Mouse (Mus musculus): ENCODE data around the gene Enpp1. TPM values are rescaled to one million over a fixed set of nuclear protein-coding genes. Genes with fewer than 3 reads are reported as not detected.

The Enpp1 gene
- total and polyA plus RNA-seq, 3 experiments, result 0.12 to 0.15 TPM; not detected in 1

- H3K9me3 ChIP-seq (replicated peaks; ENCODE audit: insufficient read depth, low read length), result no peaks in the 10 kb centered on the region
- H3K36me3 ChIP-seq (ENCODE audit: control insufficient read depth in 1 of 2, insufficient read depth in 2 of 2, low read length in 2 of 2), result no peaks in the 10 kb centered on the region
- H3K27me3 ChIP-seq (ENCODE audit: control insufficient read depth in 1 of 2, insufficient read depth in 2 of 2, low read length in 2 of 2), result no peaks in the 10 kb centered on the region; a peak in 2 of 4 replicates
- no peak overlapping the region for H3K27ac ChIP-seq (ENCODE audit: control insufficient read depth, low read depth, low read length)
- TF ChIP-seq MAZ (IDR thresholded peaks at IDR 0.05; ENCODE audit: low read depth, low read length) (no peak), MAFK (IDR thresholded peaks at IDR 0.05; ENCODE audit: borderline replicate concordance, low read depth, low read length) (no peak), TCF12 (IDR thresholded peaks at IDR 0.05; ENCODE audit: low read depth, low read length) (no peak), ELF1 (IDR thresholded peaks at IDR 0.05; ENCODE audit: low read depth, low read length) (no peak), GABPA (IDR thresholded peaks at IDR 0.05; ENCODE audit: low read depth, low read length) (no peak), HCFC1 (IDR thresholded peaks at IDR 0.05; ENCODE audit: low read depth, low read length) (no peak), JUND (IDR thresholded peaks at IDR 0.05; ENCODE audit: low read depth, low read length) (no peak), CTCF (IDR thresholded peaks at IDR 0.05 in 2 of 3, conservative IDR thresholded peaks at IDR 0.05 in 1 of 3; ENCODE audit: control insufficient read depth in 1 of 3, insufficient read depth in 1 of 3, low read depth in 2 of 3, low read length in 3 of 3, poor library complexity in 1 of 3, severe bottlenecking in 1 of 3) (no peak), MYC (IDR thresholded peaks at IDR 0.05; ENCODE audit: low read depth, low read length) (no peak), SIN3A (IDR thresholded peaks at IDR 0.05; ENCODE audit: low read length) (no peak), USF2 (IDR thresholded peaks at IDR 0.05; ENCODE audit: borderline replicate concordance in 1 of 2, insufficient read depth in 1 of 2, low read depth in 1 of 2, low read length in 2 of 2) (no peak), ZKSCAN1 (IDR thresholded peaks at IDR 0.05; ENCODE audit: low read depth, low read length) (no peak), USF1 (IDR thresholded peaks at IDR 0.05; ENCODE audit: low read depth, low read length) (no peak), MYB (IDR thresholded peaks at IDR 0.05; ENCODE audit: low read depth, low read length) (no peak)
- DNase-seq (ENCODE audit: low read depth, low spot score), result no peak
- H3K4me3 ChIP-seq (ENCODE audit: control insufficient read depth in 1 of 2, insufficient read depth in 1 of 2, low read depth in 2 of 2, low read length in 2 of 2), result no peak overlapping the region
- H3K9ac ChIP-seq (ENCODE audit: control insufficient read depth, low read depth, low read length, poor library complexity, severe bottlenecking), result no peak overlapping the region
- 0 out of 4 replicates have a peak, but pooled peaks cover 0 to 5% of the 10 kb centered on the region in 2 experiments for H3K4me1 ChIP-seq (ENCODE audit: control insufficient read depth in 1 of 2, insufficient read depth in 2 of 2, low read length in 2 of 2)
- H3K79me2 ChIP-seq (ENCODE audit: control insufficient read depth, insufficient read depth, low read length, poor library complexity), result no peaks in the 10 kb centered on the region
Measured at GRCm38 (mm10) chr10:24710361-24710760, 1.6 kb downstream of the Enpp1 start.

DNA sequence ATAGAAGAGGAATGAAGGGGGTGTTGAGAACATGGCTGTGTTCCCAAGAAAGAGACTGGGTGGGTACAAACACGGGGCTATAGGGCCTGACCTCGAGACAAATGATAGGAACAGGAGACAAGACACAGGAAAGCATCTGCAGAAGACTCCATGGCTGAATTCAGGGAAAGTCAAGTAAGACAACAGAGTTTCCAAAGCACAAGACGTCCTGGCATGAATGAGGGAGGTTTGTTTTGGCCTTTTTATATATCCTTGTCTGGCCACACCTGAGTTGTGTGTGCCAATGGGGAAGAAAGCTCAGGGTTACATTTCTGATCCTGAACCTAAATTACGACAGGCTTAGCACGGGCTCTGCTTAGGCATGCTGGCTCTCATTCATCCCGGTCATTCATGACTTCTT lies 4.2 kb downstream of the Enpp1 start:
- Histone ChIP-seq H3K79me2 (ENCODE audit: control insufficient read depth, insufficient read depth, low read length, poor library complexity) (no peaks in the 10 kb centered on the region), H3K9ac (ENCODE audit: control insufficient read depth, low read depth, low read length, poor library complexity, severe bottlenecking) (no peak overlapping the region), H3K4me1 (ENCODE audit: control insufficient read depth in 1 of 2, insufficient read depth in 2 of 2, low read length in 2 of 2) (0 out of 4 replicates have a peak, but pooled peaks cover 0 to 5% of the 10 kb centered on the region in 2 experiments), H3K9me3 (replicated peaks; ENCODE audit: insufficient read depth, low read length) (no peaks in the 10 kb centered on the region), H3K27me3 (ENCODE audit: control insufficient read depth in 1 of 2, insufficient read depth in 2 of 2, low read length in 2 of 2) (no peaks in the 10 kb centered on the region; a peak in 2 of 4 replicates), H3K27ac (ENCODE audit: control insufficient read depth, low read depth, low read length) (no peak overlapping the region), H3K36me3 (ENCODE audit: control insufficient read depth in 1 of 2, insufficient read depth in 2 of 2, low read length in 2 of 2) (no peaks in the 10 kb centered on the region), H3K4me3 (ENCODE audit: control insufficient read depth in 1 of 2, insufficient read depth in 1 of 2, low read depth in 2 of 2, low read length in 2 of 2) (no peak overlapping the region)
- no peak for TF ChIP-seq POLR2A (IDR thresholded peaks at IDR 0.05; ENCODE audit: control insufficient read depth in 1 of 2, insufficient read depth in 1 of 2, low read depth in 1 of 2, low read length in 2 of 2, poor library complexity in 1 of 2)
- TF ChIP-seq SMC3 (IDR thresholded peaks at IDR 0.05; ENCODE audit: low read depth, low read length), result no peak
- no peak for TF ChIP-seq USF1 (IDR thresholded peaks at IDR 0.05; ENCODE audit: low read depth, low read length)
- no peak for TF ChIP-seq POLR2AphosphoS2 (IDR thresholded peaks at IDR 0.05; ENCODE audit: low read length)
- no peak for TF ChIP-seq MXI1 (IDR thresholded peaks at IDR 0.05; ENCODE audit: low read depth, low read length)
- no peak for TF ChIP-seq NRF1 (IDR thresholded peaks at IDR 0.05; ENCODE audit: insufficient read depth, low read depth, low read length, poor library complexity, severe bottlenecking)
- TF ChIP-seq NELFE (IDR thresholded peaks at IDR 0.05; ENCODE audit: low read depth, low read length), result no peak
- no peak for TF ChIP-seq EP300 (IDR thresholded peaks at IDR 0.05; ENCODE audit: low read depth in 1 of 2, low read length in 2 of 2)
- no peak for TF ChIP-seq GATA1 (IDR thresholded peaks at IDR 0.05; ENCODE audit: low read depth, low read length)
- no peak for TF ChIP-seq MAFK (IDR thresholded peaks at IDR 0.05; ENCODE audit: borderline replicate concordance, low read depth, low read length)
- no peak for TF ChIP-seq HCFC1 (IDR thresholded peaks at IDR 0.05; ENCODE audit: low read depth, low read length)
- TF ChIP-seq ETS1 (IDR thresholded peaks at IDR 0.05; ENCODE audit: low read depth, low read length), result no peak
- TF ChIP-seq CHD1 (IDR thresholded peaks at IDR 0.05; ENCODE audit: low read depth, low read length), result no peak
- no peak for TF ChIP-seq ZC3H11A (IDR thresholded peaks at IDR 0.05; ENCODE audit: low read depth, low read length)
- no peak for TF ChIP-seq SIN3A (IDR thresholded peaks at IDR 0.05; ENCODE audit: low read length)
- TF ChIP-seq UBTF (IDR thresholded peaks at IDR 0.05; ENCODE audit: borderline replicate concordance, insufficient read depth, low read depth, low read length), result no peak
- no peak for TF ChIP-seq E2F4 (IDR thresholded peaks at IDR 0.05; ENCODE audit: borderline replicate concordance, low read depth, low read length)
- no peak for TF ChIP-seq BHLHE40 (IDR thresholded peaks at IDR 0.05; ENCODE audit: borderline replicate concordance, low read depth, low read length)
- TF ChIP-seq MAZ (IDR thresholded peaks at IDR 0.05; ENCODE audit: low read depth, low read length), result no peak
- no peak for DNase-seq (ENCODE audit: low read depth, low spot score)

All from MEL (cell line).